Mouse (Mus musculus): Measurements from ENCODE around the gene Gm42372. TPM values are rescaled to one million over a fixed set of nuclear protein-coding genes. Genes with fewer than 3 reads are reported as not detected.

Gene Gm42372
- total RNA-seq, 2 experiments from 2014 or later, result 53.4 to 54.0 TPM

- peak in 1 of 2 experiments; percentile 59 for DNase-seq (ENCODE audit: low spot score in 2 of 2)
Measured at GRCm38 (mm10) chr7:17028923-17029322, 46.0 kb downstream of the Gm42372 start.

GRCm38 (mm10) chr7:17030239-17030638, 47.4 kb downstream of the Gm42372 start:
- DNase-seq (ENCODE audit: low spot score in 2 of 2), result peak; percentile 44 to 63

Other genes starting within 250 kb of the Gm42372 start
- gene Ap2s1, start 244.7 kb upstream of the Gm42372 start, total RNA-seq (2021), result 100 to 1,000 TPM; 257 to 266 TPM
- 1 to 10 TPM; 2.0 to 2.9 TPM for gene Slc1a5, start 201.7 kb upstream of the Gm42372 start, total RNA-seq (2021)
- gene Strn4, start 167.2 kb upstream of the Gm42372 start, total RNA-seq (2021), result 100 to 1,000 TPM; 260 to 290 TPM
- 10 to 100 TPM; 46.7 to 46.9 TPM for gene Fkrp, start 166.4 kb upstream of the Gm42372 start, total RNA-seq (2021)
- gene Prkd2, start 140.2 kb upstream of the Gm42372 start, total RNA-seq (2021), result 1 to 10 TPM; 4.7 to 6.1 TPM
- 100 to 1,000 TPM; 173 to 175 TPM for gene Dact3, start 107.8 kb upstream of the Gm42372 start, total RNA-seq (2021)
- gene Gng8, start 91.3 kb upstream of the Gm42372 start, total RNA-seq (2021), result 1 to 10 TPM; 2.6 to 2.8 TPM
- under 1 TPM in 1 of 2 experiments, not detected in 1; 0.10 TPM for gene Ptgir, start 76.6 kb upstream of the Gm42372 start, total RNA-seq (2021)
- 1,000 to 10,000 TPM; 2,132 to 2,161 TPM for gene Calm3, start 59.0 kb upstream of the Gm42372 start, total RNA-seq (2021)
- 100 to 1,000 TPM; 370 to 415 TPM for gene Pnmal2, start 38.4 kb upstream of the Gm42372 start, total RNA-seq (2021)
- 100 to 1,000 TPM; 118 to 134 TPM for gene Pnmal1, start 23.4 kb upstream of the Gm42372 start, total RNA-seq (2021)
- gene Ccdc8, start 9.6 kb downstream of the Gm42372 start, total RNA-seq (2021), result 1 to 10 TPM; 1.8 to 2.1 TPM
- 100 to 1,000 TPM; 146 to 147 TPM for gene Ppp5c, start 44.8 kb downstream of the Gm42372 start, total RNA-seq (2021)
- gene Hif3a, start 79.3 kb downstream of the Gm42372 start, total RNA-seq (2021), result 10 to 100 TPM in 1 of 2 experiments, 1 to 10 TPM in 1; 8.3 to 13.1 TPM
- gene Psg16, start 91.0 kb downstream of the Gm42372 start, total RNA-seq (2021), result 1 to 10 TPM; 3.0 to 5.0 TPM
- not detected for gene Ceacam3, start 167.2 kb downstream of the Gm42372 start, total RNA-seq (2021)
- gene Psg29, start 220.4 kb downstream of the Gm42372 start, total RNA-seq (2021), result not detected

All from layer of hippocampus, adult 18-20 months (tissue).